Mouse (Mus musculus) C2C12 (cell line): Measurements from ENCODE around the gene Tcea2.

Source experiments
- CEBPB ChIP-seq: IDR thresholded peaks from one replicate; pipeline ENCODE4 v1.6.1; 2011; ENCODE audit warnings: low read depth, mild to moderate bottlenecking, control low read depth, moderate library complexity
- CTCF ChIP-seq: IDR thresholded peaks from one replicate; pipeline ENCODE4 v1.5.1; 2011; ENCODE audit not compliant: control insufficient read depth, insufficient read depth, insufficient read length
- MYOD1 ChIP-seq: IDR thresholded peaks from one replicate; pipeline ENCODE4 v1.6.1; 2011; ENCODE audit warnings: low read depth; ENCODE audit not compliant: control insufficient read depth, insufficient read length
- MYOG ChIP-seq: IDR thresholded peaks from one replicate; pipeline ENCODE4 v1.6.1; 2011; ENCODE audit not compliant: control insufficient read depth, insufficient read length; ENCODE audit errors: extremely low read depth
- USF1 ChIP-seq: IDR thresholded peaks from one replicate; pipeline ENCODE4 v1.6.1; 2011; ENCODE audit warnings: low read depth, mild to moderate bottlenecking, control low read depth, moderate library complexity

DNA sequence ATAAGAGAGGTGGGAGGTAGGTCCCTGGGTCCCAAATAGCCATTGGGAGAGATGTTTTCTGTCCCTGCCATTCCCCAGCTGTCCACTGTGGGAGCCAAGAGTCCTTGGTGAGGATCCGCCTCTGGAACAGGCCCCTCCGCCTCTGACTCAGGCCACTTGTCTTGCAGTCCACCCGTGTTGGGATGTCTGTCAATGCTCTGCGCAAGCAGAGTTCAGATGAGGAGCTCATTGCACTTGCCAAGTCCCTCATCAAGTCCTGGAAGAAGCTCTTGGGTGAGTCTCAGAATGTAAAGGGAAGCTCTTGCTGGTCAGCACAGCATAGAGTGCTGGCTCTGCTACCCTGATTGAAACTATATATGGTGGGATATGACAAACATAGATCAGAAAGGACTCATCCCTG, 3.3 kb downstream of the Tcea2 start:
- TF ChIP-seq CTCF (no peak), USF1 (no peak), CEBPB (no peak), MYOG (no peak), MYOD1 (no peak)
